Mouse (Mus musculus): ENCODE data around the gene Nradd.

Nradd gene

GRCm38 (mm10) chr9:110652963-110653654 lies 28.9 kb upstream of the Nradd start:
- DNase-seq (ENCODE audit: low spot score), result no peak

GRCm38 (mm10) chr9:110651931-110652722 lies 27.9 kb upstream of the Nradd start:
- no peak for DNase-seq (ENCODE audit: low spot score)

- no peak for DNase-seq (ENCODE audit: low spot score)
These were observed 25.5 kb upstream of the Nradd start for GRCm38 (mm10) chr9:110649775-110650174.

- DNase-seq (ENCODE audit: low spot score), result no peak
These were observed 21.0 kb upstream of the Nradd start for GRCm38 (mm10) chr9:110645219-110645618.

- DNase-seq (ENCODE audit: low spot score), result no peak
These were observed 20.0 kb upstream of the Nradd start for GRCm38 (mm10) chr9:110644295-110644694.

GRCm38 (mm10) chr9:110643787-110644186 lies 19.5 kb upstream of the Nradd start:
- DNase-seq (ENCODE audit: low spot score), result no peak

GRCm38 (mm10) chr9:110642812-110643524 lies 18.7 kb upstream of the Nradd start:
- no peak for DNase-seq (ENCODE audit: low spot score)

- DNase-seq (ENCODE audit: low spot score), result no peak
These were observed 16.8 kb upstream of the Nradd start for GRCm38 (mm10) chr9:110641006-110641405.

- no peak for DNase-seq (ENCODE audit: low spot score)
These were observed 14.4 kb upstream of the Nradd start for GRCm38 (mm10) chr9:110638611-110639021.

GRCm38 (mm10) chr9:110635225-110635624 lies 11.0 kb upstream of the Nradd start:
- peak; percentile 73 for DNase-seq (ENCODE audit: low spot score)

- no peak for DNase-seq (ENCODE audit: low spot score)
These were observed 9.6 kb upstream of the Nradd start for GRCm38 (mm10) chr9:110633882-110634281.

- no peak for DNase-seq (ENCODE audit: low spot score)
These were observed 8.4 kb upstream of the Nradd start for GRCm38 (mm10) chr9:110632671-110633070.

- DNase-seq (ENCODE audit: low spot score), result no peak
These were observed 7.5 kb upstream of the Nradd start for GRCm38 (mm10) chr9:110631651-110632275.

- no peak for DNase-seq (ENCODE audit: low spot score)
These were observed 6.9 kb upstream of the Nradd start for GRCm38 (mm10) chr9:110631191-110631590.

- DNase-seq (ENCODE audit: low spot score), result no peak
These were observed 5.9 kb upstream of the Nradd start for GRCm38 (mm10) chr9:110630171-110630570.

- DNase-seq (ENCODE audit: low spot score), result no peak
These were observed 1.2 kb upstream of the Nradd start for GRCm38 (mm10) chr9:110625350-110625908.

- peak; percentile 16 for DNase-seq (ENCODE audit: low spot score)
These were observed 646 bp downstream of the Nradd start for GRCm38 (mm10) chr9:110623416-110624195.

- peak; percentile 68 for DNase-seq (ENCODE audit: low spot score)
These were observed 1.5 kb downstream of the Nradd start for GRCm38 (mm10) chr9:110622621-110623219.

GRCm38 (mm10) chr9:110620685-110621084 lies 3.6 kb downstream of the Nradd start:
- no peak for DNase-seq (ENCODE audit: low spot score)

GRCm38 (mm10) chr9:110620180-110620579 lies 4.1 kb downstream of the Nradd start:
- no peak for DNase-seq (ENCODE audit: low spot score)

GRCm38 (mm10) chr9:110617081-110617480 lies 7.2 kb downstream of the Nradd start:
- DNase-seq (ENCODE audit: low spot score), result peak; percentile 49
